Comparison of ENCODE assay signal across 9 mouse cellular contexts in genomic region chr2:160739647-160740356, GRCm38 (mm10). TPM values are rescaled to one million over a fixed set of nuclear protein-coding genes. Genes with fewer than 3 reads are reported as not detected.
DNase-seq lines count a peak whose midpoint lies in the region; ATAC-seq and TF ChIP-seq lines count a peak whose summit lies in the region.
"Had no signal": no experiment of that assay in that cellular context is flagged by ENCODE, and none has a peak within 500 bp of the region (broad histone marks: within the 10 kb centered on the region; RNA-seq: fewer than 3 reads in every experiment).

No protein-coding gene starts in this region.

- intact Hi-C loops in heart, adult 2 months (cut with DNase I) = no loop called here

- H3K9me3 ChIP-seq in midbrain, embryonic 12.5 days = no peaks in the 10 kb centered on the region
- no peaks in the 10 kb centered on the region for H3K9me3 ChIP-seq in midbrain, embryonic 11.5 days (ENCODE audit: control insufficient read depth, low read length)
- H3K9me3 ChIP-seq in intestine, embryonic 16.5 days (ENCODE audit: control insufficient read depth, low read length) = no peaks in the 10 kb centered on the region
- H3K9me3 ChIP-seq in stomach, postnatal 0 days (ENCODE audit: control insufficient read depth, low read length) = no peaks in the 10 kb centered on the region

- TF ChIP-seq EP300 in heart, adult 2 months (IDR thresholded peaks at IDR 0.05; ENCODE audit: insufficient read depth, low read depth, low read length) = no peak
- no peak for TF ChIP-seq EP300 in stomach, postnatal 0 days (optimal IDR thresholded peaks at IDR 0.05)

- H3K79me2 ChIP-seq in heart, adult 2 months (replicated peaks; ENCODE audit: control insufficient read depth, insufficient read depth, low read length) = peaks cover 15% of the 10 kb centered on the region

- 31% methylated on average over 2 of the region's 2 CpGs for WGBS in heart, adult 2 months
- 68% methylated on average over 2 of the region's 2 CpGs for WGBS in midbrain, embryonic 12.5 days
- 49% methylated on average over 2 of the region's 2 CpGs for WGBS in midbrain, embryonic 11.5 days
- 37% methylated on average over 2 of the region's 2 CpGs for WGBS in intestine, embryonic 16.5 days
- 49% methylated on average over 2 of the region's 2 CpGs for WGBS in stomach, postnatal 0 days

- ATAC-seq in midbrain, embryonic 12.5 days (ENCODE audit: low FRiP score, low read depth) = no peak
- no peak for ATAC-seq in midbrain, embryonic 11.5 days (ENCODE audit: low FRiP score)
- peak; percentile 58; the same call in 1 of the 2 replicates for ATAC-seq in intestine, embryonic 16.5 days
- ATAC-seq in stomach, postnatal 0 days (ENCODE audit: low FRiP score, low TSS enrichment) = no peak

- peaks cover 54% of the 10 kb centered on the region for H3K36me3 ChIP-seq in heart, adult 2 months (ENCODE audit: control insufficient read depth, insufficient read depth, low read length)
- H3K36me3 ChIP-seq in midbrain, embryonic 12.5 days = peaks cover 46% of the 10 kb centered on the region
- no peaks in the 10 kb centered on the region for H3K36me3 ChIP-seq in midbrain, embryonic 11.5 days (ENCODE audit: control insufficient read depth, insufficient read depth, low read length)
- H3K36me3 ChIP-seq in intestine, embryonic 16.5 days (ENCODE audit: control insufficient read depth, insufficient read depth, low read length) = no peaks in the 10 kb centered on the region; the same call in 1 of the 2 replicates
- H3K36me3 ChIP-seq in stomach, postnatal 0 days (ENCODE audit: control insufficient read depth, insufficient read depth, low read length) = no peaks in the 10 kb centered on the region

- H3K4me3 ChIP-seq in heart, adult 2 months = no peak overlapping the region
- H3K4me3 ChIP-seq in midbrain, embryonic 12.5 days = no peak overlapping the region
- no peak overlapping the region for H3K4me3 ChIP-seq in midbrain, embryonic 11.5 days (ENCODE audit: low read depth, low read length)
- H3K4me3 ChIP-seq in intestine, embryonic 16.5 days (ENCODE audit: low read length) = no peak overlapping the region
- H3K4me3 ChIP-seq in stomach, postnatal 0 days (ENCODE audit: low read depth, low read length) = no peak overlapping the region

- H3K4me1 ChIP-seq in heart, adult 2 months (ENCODE audit: control insufficient read depth, insufficient read depth, low read length) = peaks cover 67% of the 10 kb centered on the region
- peaks cover 55% of the 10 kb centered on the region for H3K4me1 ChIP-seq in midbrain, embryonic 12.5 days
- H3K4me1 ChIP-seq in midbrain, embryonic 11.5 days (ENCODE audit: control insufficient read depth, insufficient read depth, low read length) = peaks cover 9% of the 10 kb centered on the region; the same call in 1 of the 2 replicates
- H3K4me1 ChIP-seq in intestine, embryonic 16.5 days (ENCODE audit: control insufficient read depth, insufficient read depth, low read length) = peaks cover 28% of the 10 kb centered on the region
- peaks cover 10% of the 10 kb centered on the region; the same call in 1 of the 2 replicates for H3K4me1 ChIP-seq in stomach, postnatal 0 days (replicated peaks; ENCODE audit: control insufficient read depth, insufficient read depth)

- no peak for TF ChIP-seq CTCF in heart, adult 2 months (IDR thresholded peaks at IDR 0.05)
- no peak for TF ChIP-seq CTCF in stomach, postnatal 0 days (IDR thresholded peaks at IDR 0.05; ENCODE audit: low read depth)

- H3K4me2 ChIP-seq in midbrain, embryonic 12.5 days (replicated peaks) = no peak overlapping the region
- H3K4me2 ChIP-seq in midbrain, embryonic 11.5 days = no peak overlapping the region
- H3K4me2 ChIP-seq in intestine, embryonic 16.5 days (ENCODE audit: low read depth, low read length) = no peak overlapping the region
- H3K4me2 ChIP-seq in stomach, postnatal 0 days (replicated peaks; ENCODE audit: low read depth) = no peak overlapping the region

- H3K9ac ChIP-seq in heart, adult 2 months (ENCODE audit: low read depth, low read length) = no peak overlapping the region
- no peak overlapping the region for H3K9ac ChIP-seq in midbrain, embryonic 12.5 days (replicated peaks)
- no peak overlapping the region for H3K9ac ChIP-seq in midbrain, embryonic 11.5 days (ENCODE audit: low read length)
- no peak overlapping the region for H3K9ac ChIP-seq in intestine, embryonic 16.5 days (ENCODE audit: low read depth, low read length)
- 0 out of 2 replicates have a peak overlapping the region, but pooled peaks have one; percentile 4 for H3K9ac ChIP-seq in stomach, postnatal 0 days (ENCODE audit: low read length)

- no peak for TF ChIP-seq POLR2A in heart, adult 2 months (IDR thresholded peaks at IDR 0.05; ENCODE audit: insufficient read depth, low read depth, low read length)

- no peaks in the 10 kb centered on the region for H3K27me3 ChIP-seq in heart, adult 2 months (ENCODE audit: control insufficient read depth, insufficient read depth, low read length)
- H3K27me3 ChIP-seq in midbrain, embryonic 12.5 days = no peaks in the 10 kb centered on the region
- H3K27me3 ChIP-seq in midbrain, embryonic 11.5 days (ENCODE audit: control insufficient read depth, insufficient read depth, low read length) = no peaks in the 10 kb centered on the region
- H3K27me3 ChIP-seq in intestine, embryonic 16.5 days (replicated peaks; ENCODE audit: control insufficient read depth, insufficient read depth, low read length) = no peaks in the 10 kb centered on the region
- no peaks in the 10 kb centered on the region for H3K27me3 ChIP-seq in stomach, postnatal 0 days (ENCODE audit: control insufficient read depth, insufficient read depth, low read length)

- peak overlapping the region; percentile 83 for H3K27ac ChIP-seq in heart, adult 2 months
- peak overlapping the region; percentile 35; the same call in 1 of the 2 replicates for H3K27ac ChIP-seq in midbrain, embryonic 12.5 days (replicated peaks)
- no peak overlapping the region for H3K27ac ChIP-seq in midbrain, embryonic 11.5 days (ENCODE audit: low read depth, low read length)
- peak overlapping the region; percentile 65 for H3K27ac ChIP-seq in intestine, embryonic 16.5 days (ENCODE audit: low read length)
- 0 out of 2 replicates have a peak overlapping the region, but pooled peaks have one; percentile 8 for H3K27ac ChIP-seq in stomach, postnatal 0 days (replicated peaks)

- DNase-seq in heart, adult 2 months = peak in 1 of 2 experiments; percentile 28
- DNase-seq in heart, adult 9 months (ENCODE audit: low spot score in 2 of 2) = no peak
- no peak for DNase-seq in midbrain, embryonic 11.5 days (ENCODE audit: low spot score, missing footprints)
- DNase-seq in stomach, postnatal 0 days (ENCODE audit: low spot score) = no peak
- DNase-seq in thymus, postnatal 0 days (ENCODE audit: low spot score) = no peak
- DNase-seq in cerebellum, postnatal 36 days = no peak
- DNase-seq: adrenal gland, postnatal 14 days had no signal

RNA-seq across cellular contexts. Expression of gene Plcg1, which starts 8.7 kb away (rescaled TPM):
- total RNA-seq in heart, adult 2 months (2021) = 10 to 100 TPM; 56.4 to 67.2 TPM
- polyA plus RNA-seq in heart, adult 2 months (2012; rRNA removed) = 45.8 and 66.5 TPM in 2 replicates
- polyA plus RNA-seq in midbrain, embryonic 12.5 days (2016; fragmentation: Nextera tagmentation; extraction: Ambion mirVana) = 108 and 110 TPM in 2 replicates
- 64.0 and 65.3 TPM in 2 replicates for polyA plus RNA-seq in midbrain, embryonic 11.5 days (2014; fragmentation: Nextera tagmentation; extraction: Ambion mirVana)
- 16.5 and 20.0 TPM in 2 replicates for polyA plus RNA-seq in intestine, embryonic 16.5 days (2015; fragmentation: Nextera tagmentation; extraction: Ambion mirVana)
- polyA plus RNA-seq in stomach, postnatal 0 days (2015; fragmentation: Nextera tagmentation; extraction: Ambion mirVana) = 11.4 and 11.5 TPM in 2 replicates
- 39.5 and 49.3 TPM in 2 replicates for polyA plus RNA-seq in thymus, postnatal 0 days (2015; fragmentation: Nextera tagmentation; extraction: Ambion mirVana)
